1 mouse cellular context compared by ENCODE assay signal in the genomic region with DNA sequence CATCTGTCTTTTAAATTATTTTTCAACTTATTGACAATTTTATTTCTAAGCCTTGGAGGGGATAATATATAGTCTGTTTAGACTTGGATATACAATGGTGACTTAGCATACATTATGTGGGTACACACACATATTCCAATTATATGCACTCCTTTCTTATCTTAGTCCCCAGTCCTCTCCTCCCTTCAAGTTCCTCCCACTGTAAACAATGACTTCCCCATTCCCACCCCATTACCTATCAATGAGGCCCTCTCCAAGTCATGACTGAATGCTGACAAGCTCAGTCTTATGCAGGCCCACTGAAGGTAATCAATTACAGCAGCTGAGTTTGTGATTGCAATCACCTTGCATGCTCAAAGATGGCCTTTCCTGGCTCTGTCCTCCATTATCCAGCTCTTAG.
TF ChIP-seq lines count a peak whose summit lies in the region.

No protein-coding gene starts in this region.

TF ChIP-seq in MEL, 35 proteins besides CTCF, POLR2A, EP300 and RAD21:
- TF ChIP-seq SIN3A (IDR thresholded peaks at IDR 0.05; ENCODE audit: low read length) (peak; percentile 39; the same call in 1 of the 2 replicates), USF1 (IDR thresholded peaks at IDR 0.05; ENCODE audit: low read depth, low read length) (no peak), MYC (IDR thresholded peaks at IDR 0.05; ENCODE audit: low read depth, low read length) (no peak), TAL1 (IDR thresholded peaks at IDR 0.05; ENCODE audit: low read length) (peak; percentile 83), ETS1 (IDR thresholded peaks at IDR 0.05; ENCODE audit: low read depth, low read length) (peak; percentile 26; the same call in 1 of the 2 replicates), MAX (IDR thresholded peaks at IDR 0.05; ENCODE audit: low read length) (no peak), MEF2A (IDR thresholded peaks at IDR 0.05; ENCODE audit: extremely low read depth, insufficient replicate concordance, low read depth, low read length, poor library complexity, severe bottlenecking) (no peak), CHD1 (IDR thresholded peaks at IDR 0.05; ENCODE audit: low read depth, low read length) (no peak), CHD2 (IDR thresholded peaks at IDR 0.05; ENCODE audit: low read length) (no peak), POLR2AphosphoS2 (IDR thresholded peaks at IDR 0.05; ENCODE audit: low read length) (peak; percentile 21), ZNF384 (IDR thresholded peaks at IDR 0.05; ENCODE audit: low read depth, low read length) (no peak), GABPA (IDR thresholded peaks at IDR 0.05; ENCODE audit: low read depth, low read length) (no peak), GATA1 (IDR thresholded peaks at IDR 0.05; ENCODE audit: low read depth, low read length) (peak; percentile 77)
